Mouse (Mus musculus) kidney, embryonic 15.5 days (tissue): Measurements from ENCODE around the gene Ubfd1. TPM values are rescaled to one million over a fixed set of nuclear protein-coding genes. Genes with fewer than 3 reads are reported as not detected.
A peak's percentile ranks its signal among the peaks of the same experiment; 100 is the strongest.

Source experiments
- ATAC-seq: fragments of 200-750 bp; cut with Nextera tagmentation; replicated peaks from 2 replicates; pipeline ENCODE4 v1.8.0; 2017; ENCODE audit warnings: moderate TSS enrichment; ENCODE audit not compliant: low FRiP score
- H3K27ac ChIP-seq: fragments of 300-500 bp; sonication (generic); 2 replicates; pipeline ENCODE4 v1.5.1; 2015; ENCODE audit warnings: mild to moderate bottlenecking, inconsistent platforms
- H3K27me3 ChIP-seq: fragments of 300-500 bp; sonication (generic); 2 replicates; pipeline ENCODE4 v1.6.1; 2015; ENCODE audit warnings: inconsistent platforms
- H3K36me3 ChIP-seq: fragments of 300-500 bp; sonication (generic); 2 replicates; pipeline ENCODE4 v1.6.1; 2015; ENCODE audit warnings: inconsistent platforms
- H3K4me1 ChIP-seq: fragments of 300-500 bp; sonication (generic); 2 replicates; pipeline ENCODE4 v1.6.1; 2015; ENCODE audit warnings: inconsistent platforms
- H3K4me2 ChIP-seq: fragments of 300-500 bp; sonication (generic); 2 replicates; pipeline ENCODE4 v1.6.1; 2015; ENCODE audit warnings: moderate library complexity, mild to moderate bottlenecking, inconsistent platforms
- H3K4me3 ChIP-seq: fragments of 300-500 bp; sonication (generic); replicated peaks from 2 replicates; pipeline ENCODE4 v1.5.1; 2015; ENCODE audit warnings: mild to moderate bottlenecking, inconsistent platforms
- H3K9ac ChIP-seq: fragments of 300-500 bp; sonication (generic); 2 replicates; pipeline ENCODE4 v1.6.1; 2015; ENCODE audit warnings: mild to moderate bottlenecking, inconsistent platforms
- H3K9me3 ChIP-seq: fragments of 300-500 bp; sonication (generic); replicated peaks from 2 replicates; pipeline ENCODE4 v1.6.1; 2016; ENCODE audit warnings: inconsistent platforms
- WGBS: fragments of 180-500 bp; shearing (Covaris S2); methylation state at CpG from one replicate; pipeline ENCODE4 v1.1.7; 2015; ENCODE audit warnings: mixed read lengths; 5-methylcytosine and 5-hydroxymethylcytosine counted together
- polyA plus RNA-seq: library from polyadenylated mRNA; unstranded; fragments of >200 nt; fragmentation: Nextera tagmentation; extraction: Ambion mirVana; gene quantifications from 2 replicates; pipeline ENCODE4 v1.2.1, GENCODE M21; 2015

Gene Ubfd1
- polyA plus RNA-seq = 65.3 and 66.2 TPM in 2 replicates

DNA sequence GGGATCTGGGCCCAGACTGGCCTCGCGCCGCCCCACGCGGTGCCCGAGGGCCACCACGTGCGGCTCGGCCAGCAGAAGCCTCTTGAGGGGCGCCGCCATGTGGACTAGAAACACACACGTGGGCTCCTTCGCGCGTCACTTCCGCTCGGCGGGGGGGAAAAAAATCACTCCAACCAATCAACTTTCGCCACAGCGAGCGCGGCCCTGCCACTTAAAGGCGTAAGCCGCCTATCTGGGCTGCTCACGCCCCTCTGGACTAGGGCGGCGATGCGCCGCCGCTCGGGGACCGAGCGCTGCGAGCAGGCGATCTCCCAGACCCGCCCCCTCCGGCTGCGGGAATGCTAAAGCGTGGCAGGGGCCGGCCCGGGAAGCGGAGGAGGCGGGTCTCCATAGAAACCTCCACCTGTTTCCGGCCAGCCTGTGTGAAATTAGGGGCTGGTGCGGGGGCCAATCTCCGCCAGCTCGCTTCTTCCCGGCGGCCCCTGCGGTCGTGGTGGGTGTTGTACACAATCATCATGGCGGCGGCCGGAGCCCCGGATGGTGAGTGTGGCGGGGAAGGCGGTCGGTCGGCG, at the start of gene Ubfd1, which contains the start of gene Ears2:
Ubfd1 (plus strand) TSS at position 231 of the 572 bp plus-strand sequence.
Ears2 (minus strand) TSS at position 319 of the 572 bp plus-strand sequence.
- Histone ChIP-seq H3K36me3 (peaks cover 43% of the 10 kb centered on the region), H3K27me3 (no peaks in the 10 kb centered on the region), H3K4me2 (peak within 1 kb of the TSS; percentile 70), H3K9ac (peak within 1 kb of the TSS; percentile 92), H3K4me3 (peak within 1 kb of the TSS; percentile 74), H3K9me3 (no peaks in the 10 kb centered on the region), H3K4me1 (peaks cover 33% of the 10 kb centered on the region), H3K27ac (peak within 1 kb of the TSS; percentile 98)
- under 1% methylated on average over 60 of the region's 60 CpGs for WGBS
- peak; percentile 99 for ATAC-seq

- no peak overlapping the region for H3K4me3 ChIP-seq
- no peak overlapping the region for H3K9ac ChIP-seq
- 0 out of 2 replicates have a peak, but pooled peaks cover 4% of the 10 kb centered on the region for H3K36me3 ChIP-seq
- H3K27me3 ChIP-seq = no peaks in the 10 kb centered on the region
- ATAC-seq = no peak
- H3K4me1 ChIP-seq = peaks cover 51% of the 10 kb centered on the region
- H3K9me3 ChIP-seq = no peaks in the 10 kb centered on the region
- H3K4me2 ChIP-seq = no peak overlapping the region
- WGBS = 57% methylated on average over 3 of the region's 3 CpGs
- no peak overlapping the region for H3K27ac ChIP-seq
Observed at GRCm38 (mm10) chr7:122018247-122018646, 48.7 kb upstream of the Ubfd1 start.

DNA sequence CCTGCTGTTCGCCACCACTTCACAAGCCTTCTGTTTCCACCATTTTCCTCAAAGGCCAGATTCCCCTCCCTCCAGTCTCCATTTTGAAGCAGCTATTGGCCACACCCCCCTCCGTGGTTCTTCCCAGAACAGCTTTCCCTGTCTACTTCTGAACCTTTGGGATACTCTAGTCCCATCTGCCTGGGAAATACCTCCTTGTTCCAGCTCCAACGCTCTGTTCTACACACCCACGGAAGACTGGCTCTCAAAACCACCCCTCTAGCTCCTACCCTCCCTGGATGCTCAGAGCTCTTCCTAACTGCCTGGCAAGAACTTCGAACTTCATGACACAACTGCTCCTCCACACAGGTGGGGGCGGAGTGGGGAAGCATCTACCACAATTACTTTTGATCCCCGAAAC, 48.0 kb upstream of the Ubfd1 start:
- H3K27ac ChIP-seq = no peak overlapping the region
- WGBS = 82% methylated on average over 7 of the region's 7 CpGs
- ATAC-seq = no peak

GRCm38 (mm10) chr7:122020273-122020666, 46.7 kb upstream of the Ubfd1 start:
- peak overlapping the region; percentile 81 for H3K4me3 ChIP-seq
- peak; percentile 10 for ATAC-seq
- 3% methylated on average over 6 of the region's 6 CpGs for whole genome bisulfite sequencing
- H3K27ac ChIP-seq = peak overlapping the region; percentile 91
- peak overlapping the region; percentile 86 for H3K4me2 ChIP-seq
- no peaks in the 10 kb centered on the region for H3K9me3 ChIP-seq
- H3K27me3 ChIP-seq = no peaks in the 10 kb centered on the region
- peaks cover 49% of the 10 kb centered on the region for H3K4me1 ChIP-seq
- 0 out of 2 replicates have a peak, but pooled peaks cover 4% of the 10 kb centered on the region for H3K36me3 ChIP-seq
- peak overlapping the region; percentile 71 for H3K9ac ChIP-seq

More for the DNA sequence above, 48.0 kb upstream of the Ubfd1 start:
- H3K36me3 ChIP-seq = 0 out of 2 replicates have a peak, but pooled peaks cover 4% of the 10 kb centered on the region
- H3K4me2 ChIP-seq = peak overlapping the region; percentile 86
- H3K9ac ChIP-seq = no peak overlapping the region
- H3K9me3 ChIP-seq = no peaks in the 10 kb centered on the region
- H3K4me3 ChIP-seq = peak overlapping the region; percentile 81; the same call in 1 of the 2 replicates
- peaks cover 56% of the 10 kb centered on the region for H3K4me1 ChIP-seq
- H3K27me3 ChIP-seq = no peaks in the 10 kb centered on the region

GRCm38 (mm10) chr7:122020667-122021354, 46.2 kb upstream of the Ubfd1 start, which contains the start of gene Gga2:
Gene Gga2, minus strand, starts transcription at chr7:122021222.
- 0 out of 2 replicates have a peak, but pooled peaks cover 4% of the 10 kb centered on the region for H3K36me3 ChIP-seq
- under 1% methylated on average over 50 of the region's 50 CpGs for WGBS
- peak within 1 kb of the TSS; percentile 91 for H3K27ac ChIP-seq
- H3K4me3 ChIP-seq = peak within 1 kb of the TSS; percentile 81
- no peaks in the 10 kb centered on the region for H3K9me3 ChIP-seq
- peak; percentile 86 for ATAC-seq
- H3K4me1 ChIP-seq = peaks cover 44% of the 10 kb centered on the region
- H3K4me2 ChIP-seq = peak within 1 kb of the TSS; percentile 86
- no peaks in the 10 kb centered on the region for H3K27me3 ChIP-seq
- H3K9ac ChIP-seq = peak within 1 kb of the TSS; percentile 71

- Histone ChIP-seq H3K4me2 (no peak overlapping the region), H3K27me3 (no peaks in the 10 kb centered on the region), H3K27ac (no peak overlapping the region), H3K36me3 (0 out of 2 replicates have a peak, but pooled peaks cover 4% of the 10 kb centered on the region), H3K9me3 (no peaks in the 10 kb centered on the region), H3K4me3 (no peak overlapping the region), H3K4me1 (peaks cover 35% of the 10 kb centered on the region), H3K9ac (no peak overlapping the region)
- 71% methylated on average over 2 of the region's 2 CpGs for WGBS
- ATAC-seq = peak; percentile 27; the same call in 1 of the 2 replicates
Observed at GRCm38 (mm10) chr7:122022131-122022530, 44.8 kb upstream of the Ubfd1 start.

- Histone ChIP-seq H3K9ac (no peak overlapping the region), H3K27ac (no peak overlapping the region), H3K4me3 (no peak overlapping the region), H3K4me2 (no peak overlapping the region), H3K36me3 (peaks cover 12% of the 10 kb centered on the region), H3K27me3 (no peaks in the 10 kb centered on the region), H3K9me3 (no peaks in the 10 kb centered on the region), H3K4me1 (no peaks in the 10 kb centered on the region)
- ATAC-seq = no peak
- WGBS = 46% methylated on average over 3 of the region's 3 CpGs
Observed at GRCm38 (mm10) chr7:122033371-122033770, 33.6 kb upstream of the Ubfd1 start.

DNA sequence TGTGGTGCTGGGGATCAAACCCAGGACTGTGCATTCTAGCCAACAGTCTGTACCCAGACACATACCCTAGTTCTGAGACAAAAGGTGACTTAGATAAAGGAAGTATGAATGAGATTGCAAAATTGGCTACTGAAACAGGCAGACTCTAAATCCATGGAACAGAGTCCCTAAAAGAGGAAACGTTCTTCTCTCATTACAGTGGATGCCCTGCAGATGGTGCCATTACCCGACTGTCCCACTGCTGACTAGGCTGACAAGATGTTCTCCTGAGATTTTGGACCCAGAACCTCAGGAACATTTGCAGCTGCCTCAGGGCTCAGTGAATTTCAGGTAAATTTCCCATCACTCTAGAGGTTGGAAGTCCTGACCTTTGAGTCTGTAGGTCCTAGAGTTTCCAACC, 32.6 kb upstream of the Ubfd1 start:
- 35% methylated on average over 2 of the region's 2 CpGs for WGBS
- ATAC-seq = no peak
- no peak overlapping the region for H3K9ac ChIP-seq

GRCm38 (mm10) chr7:122044106-122044505, 22.9 kb upstream of the Ubfd1 start:
- Histone ChIP-seq H3K4me2 (no peak overlapping the region), H3K27ac (no peak overlapping the region), H3K9me3 (no peaks in the 10 kb centered on the region), H3K9ac (no peak overlapping the region), H3K4me3 (no peak overlapping the region), H3K27me3 (no peaks in the 10 kb centered on the region), H3K36me3 (peaks cover 73% of the 10 kb centered on the region), H3K4me1 (no peaks in the 10 kb centered on the region)
- ATAC-seq = no peak
- WGBS = 88% methylated on average over 8 of the region's 8 CpGs

More for the DNA sequence above, 32.6 kb upstream of the Ubfd1 start:
- H3K4me2 ChIP-seq = no peak overlapping the region
- no peak overlapping the region for H3K27ac ChIP-seq
- H3K9me3 ChIP-seq = no peaks in the 10 kb centered on the region
- H3K4me3 ChIP-seq = no peak overlapping the region
- no peaks in the 10 kb centered on the region for H3K27me3 ChIP-seq
- no peaks in the 10 kb centered on the region for H3K4me1 ChIP-seq
- H3K36me3 ChIP-seq = peaks cover 22% of the 10 kb centered on the region

GRCm38 (mm10) chr7:122045181-122045634, 21.8 kb upstream of the Ubfd1 start:
- no peak overlapping the region for H3K9ac ChIP-seq
- H3K27ac ChIP-seq = no peak overlapping the region
- no peaks in the 10 kb centered on the region for H3K9me3 ChIP-seq
- ATAC-seq = no peak
- H3K4me3 ChIP-seq = no peak overlapping the region
- 82% methylated on average over 4 of the region's 4 CpGs for WGBS
- peaks cover 70% of the 10 kb centered on the region for H3K36me3 ChIP-seq
- no peak overlapping the region for H3K4me2 ChIP-seq
- H3K4me1 ChIP-seq = no peaks in the 10 kb centered on the region
- H3K27me3 ChIP-seq = no peaks in the 10 kb centered on the region

DNA sequence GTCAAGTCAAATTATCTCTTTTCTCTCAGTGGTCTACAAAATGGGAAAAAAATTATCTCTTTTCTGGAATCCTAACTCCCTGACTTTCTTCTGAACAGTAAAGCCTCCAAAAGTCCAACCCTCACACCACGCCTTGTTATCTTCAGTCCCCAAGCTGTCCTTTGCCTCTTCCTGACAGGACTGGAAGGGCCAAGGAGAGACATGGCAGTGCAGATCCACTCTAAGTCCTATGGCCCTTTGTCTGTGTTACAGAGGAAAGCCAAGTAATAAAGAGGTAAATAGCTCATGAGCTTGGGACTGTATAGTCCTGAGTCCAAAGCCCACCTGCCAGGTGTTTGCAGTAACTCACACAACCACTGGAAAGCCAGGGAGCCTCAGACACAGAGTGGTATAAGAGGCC, 21.3 kb upstream of the Ubfd1 start:
- peaks cover 70% of the 10 kb centered on the region for H3K36me3 ChIP-seq
- peak overlapping the region; percentile 52; the same call in 1 of the 2 replicates for H3K27ac ChIP-seq
- 86% methylated on average over 1 of the region's 1 CpGs for WGBS
- no peak overlapping the region for H3K9ac ChIP-seq
- no peaks in the 10 kb centered on the region for H3K4me1 ChIP-seq
- no peak overlapping the region for H3K4me2 ChIP-seq
- no peak for ATAC-seq
- H3K27me3 ChIP-seq = no peaks in the 10 kb centered on the region
- H3K9me3 ChIP-seq = no peaks in the 10 kb centered on the region
- no peak overlapping the region for H3K4me3 ChIP-seq

GRCm38 (mm10) chr7:122046813-122047212, 20.2 kb upstream of the Ubfd1 start:
- Histone ChIP-seq H3K36me3 (peaks cover 69% of the 10 kb centered on the region), H3K4me3 (no peak overlapping the region), H3K4me2 (no peak overlapping the region), H3K27me3 (no peaks in the 10 kb centered on the region), H3K27ac (no peak overlapping the region), H3K4me1 (no peaks in the 10 kb centered on the region), H3K9me3 (no peaks in the 10 kb centered on the region), H3K9ac (no peak overlapping the region)
- 90% methylated on average over 2 of the region's 2 CpGs for WGBS
- ATAC-seq = no peak
